Mouse (Mus musculus): ENCODE measurements around the gene Ift46.

Ift46 gene

GRCm38 (mm10) chr9:44807778-44808177, 40.1 kb downstream of the Ift46 start:
- DNase-seq (ENCODE audit: low spot score in 2 of 2) = no peak

GRCm38 (mm10) chr9:44810316-44810715, 42.6 kb downstream of the Ift46 start:
- DNase-seq (ENCODE audit: low spot score in 2 of 2) = no peak

- no peak for DNase-seq (ENCODE audit: low spot score in 2 of 2)
Measured at GRCm38 (mm10) chr9:44814179-44814578, 46.5 kb downstream of the Ift46 start.

- DNase-seq (ENCODE audit: low spot score in 2 of 2) = no peak
Measured at GRCm38 (mm10) chr9:44817522-44817921, 49.8 kb downstream of the Ift46 start.

GRCm38 (mm10) chr9:44819920-44820827, 52.5 kb downstream of the Ift46 start:
- no peak for DNase-seq (ENCODE audit: low spot score in 2 of 2)

GRCm38 (mm10) chr9:44826660-44827059, 59.0 kb downstream of the Ift46 start:
- DNase-seq (ENCODE audit: low spot score in 2 of 2) = no peak

- DNase-seq (ENCODE audit: low spot score in 2 of 2) = no peak
Measured at GRCm38 (mm10) chr9:44828944-44829343, 61.2 kb downstream of the Ift46 start.

- no peak for DNase-seq (ENCODE audit: low spot score in 2 of 2)
Measured at GRCm38 (mm10) chr9:44830506-44830905, 62.8 kb downstream of the Ift46 start.

- DNase-seq (ENCODE audit: low spot score in 2 of 2) = no peak
Measured at GRCm38 (mm10) chr9:44832356-44832755, 64.6 kb downstream of the Ift46 start.

GRCm38 (mm10) chr9:44836439-44836838, 68.7 kb downstream of the Ift46 start:
- DNase-seq (ENCODE audit: low spot score in 2 of 2) = peak; percentile 60 to 84

GRCm38 (mm10) chr9:44841241-44841640, 73.5 kb downstream of the Ift46 start:
- DNase-seq (ENCODE audit: low spot score in 2 of 2) = peak in 1 of 2 experiments; percentile 41
